Mouse (Mus musculus): ENCODE results near the gene Odam. TPM values are rescaled to one million over a fixed set of nuclear protein-coding genes. Genes with fewer than 3 reads are reported as not detected.

Gene Odam
- not detected in 2 replicates for polyA plus RNA-seq (2012)

DNA sequence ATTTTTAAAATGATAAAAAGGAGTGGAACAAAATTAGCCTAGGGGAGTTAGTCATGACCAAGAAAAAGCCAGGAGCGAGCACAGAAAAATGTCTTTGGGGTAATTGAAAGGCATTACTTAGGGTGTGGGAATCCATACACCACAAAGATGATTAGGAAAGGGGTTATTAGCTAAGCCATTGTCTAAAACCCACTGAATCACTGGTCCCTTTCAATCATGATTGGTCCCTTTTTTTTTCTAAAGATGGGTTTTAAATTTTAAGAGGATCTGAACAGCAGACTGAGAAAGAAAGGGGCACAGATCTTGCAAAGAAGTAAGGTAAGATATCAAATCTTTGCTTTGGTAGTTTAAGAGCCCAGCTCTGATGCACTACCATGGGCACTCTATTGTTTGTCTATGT is at the start of gene Odam:
TSS of gene Odam (plus strand) at position 301 of the 400 bp plus-strand sequence.
- Histone ChIP-seq H3K4me1 (ENCODE audit: control insufficient read depth) (no peaks in the 10 kb centered on the region), H3K4me3 (replicated peaks) (no peak within 1 kb of the TSS), H3K36me3 (ENCODE audit: control insufficient read depth) (no peaks in the 10 kb centered on the region), H3K27me3 (ENCODE audit: control insufficient read depth) (no peaks in the 10 kb centered on the region), H3K9me3 (ENCODE audit: control insufficient read depth, low read length) (no peaks in the 10 kb centered on the region)
- TF ChIP-seq TAL1 (IDR thresholded peaks at IDR 0.05; ENCODE audit: low read length), result no peak
- no peak for TF ChIP-seq GATA1 (IDR thresholded peaks at IDR 0.05; ENCODE audit: low read length)

DNA sequence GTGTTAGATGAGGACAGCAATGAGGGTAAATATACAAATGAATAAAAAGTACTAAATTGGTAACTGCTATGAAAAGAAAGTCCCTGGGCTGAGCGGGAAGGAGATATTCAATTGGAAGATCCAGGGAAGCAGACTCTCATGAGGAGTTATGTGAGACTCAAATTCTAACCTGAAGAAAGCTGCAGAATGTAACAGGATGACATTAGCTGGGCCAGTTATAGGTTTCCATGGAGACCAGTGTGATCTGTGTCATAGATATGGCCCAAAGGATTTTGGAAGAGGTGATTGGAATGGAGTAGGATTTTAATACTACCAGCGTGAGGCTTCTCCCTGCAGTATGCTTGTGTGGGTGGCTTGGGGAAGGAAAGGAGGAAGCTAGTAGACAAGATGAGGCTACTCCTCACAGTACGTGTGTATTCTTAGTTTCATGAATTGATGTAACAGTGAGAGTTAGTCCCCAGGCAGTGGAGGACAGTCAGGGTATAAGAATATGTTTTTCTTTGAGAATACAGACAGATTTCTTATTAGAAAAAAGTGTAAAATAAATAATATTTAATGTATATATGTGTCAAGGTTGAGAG is 29.6 kb upstream of the Odam start:
- H3K4me1 ChIP-seq (ENCODE audit: control insufficient read depth), result no peaks in the 10 kb centered on the region
- peaks cover 8% of the 10 kb centered on the region for H3K9me3 ChIP-seq (ENCODE audit: control insufficient read depth, low read length)
- no peak overlapping the region for H3K4me3 ChIP-seq (replicated peaks)
- H3K27me3 ChIP-seq (ENCODE audit: control insufficient read depth), result no peaks in the 10 kb centered on the region
- TF ChIP-seq GATA1 (IDR thresholded peaks at IDR 0.05; ENCODE audit: low read length) (no peak), TAL1 (IDR thresholded peaks at IDR 0.05; ENCODE audit: low read length) (no peak)
- H3K36me3 ChIP-seq (ENCODE audit: control insufficient read depth), result no peaks in the 10 kb centered on the region

DNA sequence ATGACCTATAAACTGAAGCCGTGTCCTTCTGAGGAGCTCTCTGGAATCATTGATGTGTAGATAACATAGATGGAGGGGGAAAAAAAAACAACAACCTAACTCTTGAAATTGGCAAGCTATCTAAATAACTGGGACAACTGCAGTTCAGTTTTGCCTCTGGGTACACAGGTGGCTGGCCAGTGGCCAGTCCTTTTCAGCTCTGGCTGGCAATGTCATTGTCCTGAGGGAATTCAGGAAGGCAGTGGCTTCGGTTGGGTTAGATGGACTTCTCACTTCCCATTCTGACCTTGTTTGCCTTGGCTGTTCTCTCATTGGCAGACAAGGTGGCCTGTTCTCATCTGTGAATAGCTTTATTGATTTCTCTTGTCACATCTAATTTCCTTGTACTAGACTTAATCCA is 14.7 kb upstream of the Odam start:
- TF ChIP-seq TAL1 (IDR thresholded peaks at IDR 0.05; ENCODE audit: low read length) (no peak), GATA1 (IDR thresholded peaks at IDR 0.05; ENCODE audit: low read length) (no peak)

DNA sequence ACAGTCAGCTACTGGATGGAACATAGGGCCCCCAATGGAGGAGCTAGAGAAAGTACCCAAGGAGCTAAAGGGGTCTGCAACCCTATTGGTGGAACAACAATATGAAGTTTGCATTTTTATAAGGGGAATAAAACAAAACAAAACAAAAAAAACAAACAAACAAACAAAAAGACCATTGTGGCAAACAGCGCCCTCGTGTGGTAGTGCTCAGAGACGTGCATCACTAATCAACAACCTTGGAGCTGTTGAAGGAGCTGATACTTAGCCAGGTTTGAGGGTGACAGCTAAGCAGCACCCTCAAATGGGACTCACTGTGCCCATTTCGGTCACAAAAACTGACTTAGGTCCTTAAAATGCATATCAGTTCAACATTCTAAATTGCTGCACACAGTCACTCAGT is 13.4 kb upstream of the Odam start:
- Histone ChIP-seq H3K9me3 (ENCODE audit: control insufficient read depth, low read length) (no peaks in the 10 kb centered on the region), H3K27me3 (ENCODE audit: control insufficient read depth) (no peaks in the 10 kb centered on the region), H3K4me1 (ENCODE audit: control insufficient read depth) (no peaks in the 10 kb centered on the region), H3K4me3 (replicated peaks) (no peak overlapping the region), H3K36me3 (ENCODE audit: control insufficient read depth) (no peaks in the 10 kb centered on the region)
- TF ChIP-seq GATA1 (IDR thresholded peaks at IDR 0.05; ENCODE audit: low read length) (no peak), TAL1 (IDR thresholded peaks at IDR 0.05; ENCODE audit: low read length) (no peak)

More for the DNA sequence above, 14.7 kb upstream of the Odam start:
- no peak overlapping the region for H3K4me3 ChIP-seq (replicated peaks)
- H3K27me3 ChIP-seq (ENCODE audit: control insufficient read depth), result no peaks in the 10 kb centered on the region
- no peaks in the 10 kb centered on the region for H3K36me3 ChIP-seq (ENCODE audit: control insufficient read depth)
- H3K9me3 ChIP-seq (ENCODE audit: control insufficient read depth, low read length), result no peaks in the 10 kb centered on the region
- no peaks in the 10 kb centered on the region for H3K4me1 ChIP-seq (ENCODE audit: control insufficient read depth)

DNA sequence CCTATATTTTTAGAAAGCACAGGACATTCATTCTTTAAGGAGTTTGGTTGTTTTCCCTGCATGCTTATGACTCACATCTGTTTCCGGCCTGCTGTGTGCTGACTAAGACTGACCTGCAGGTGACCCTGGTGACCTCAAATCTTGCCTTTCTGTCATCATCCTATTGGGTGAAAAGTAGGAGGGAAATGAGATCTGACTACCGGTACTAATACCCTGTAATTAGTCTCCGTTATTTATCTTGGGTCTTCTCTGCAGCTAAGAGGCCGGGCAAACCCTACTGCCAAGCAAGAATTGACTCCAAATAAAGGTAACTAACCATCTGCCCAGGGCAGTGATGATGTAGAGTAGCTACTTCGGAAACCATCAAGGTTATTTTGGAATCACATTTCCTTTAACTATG is 40.5 kb downstream of the Odam start, which contains the start of gene Csn3:
TSS of gene Csn3 (plus strand) at position 208 of the 400 bp plus-strand sequence.
- no peak within 1 kb of the TSS for H3K4me3 ChIP-seq (replicated peaks)
- H3K4me1 ChIP-seq (ENCODE audit: control insufficient read depth), result no peaks in the 10 kb centered on the region
- TF ChIP-seq GATA1 (IDR thresholded peaks at IDR 0.05; ENCODE audit: low read length) (no peak), TAL1 (IDR thresholded peaks at IDR 0.05; ENCODE audit: low read length) (no peak)
- H3K36me3 ChIP-seq (ENCODE audit: control insufficient read depth), result no peaks in the 10 kb centered on the region
- H3K9me3 ChIP-seq (ENCODE audit: control insufficient read depth, low read length), result no peaks in the 10 kb centered on the region
- no peaks in the 10 kb centered on the region for H3K27me3 ChIP-seq (ENCODE audit: control insufficient read depth)

DNA sequence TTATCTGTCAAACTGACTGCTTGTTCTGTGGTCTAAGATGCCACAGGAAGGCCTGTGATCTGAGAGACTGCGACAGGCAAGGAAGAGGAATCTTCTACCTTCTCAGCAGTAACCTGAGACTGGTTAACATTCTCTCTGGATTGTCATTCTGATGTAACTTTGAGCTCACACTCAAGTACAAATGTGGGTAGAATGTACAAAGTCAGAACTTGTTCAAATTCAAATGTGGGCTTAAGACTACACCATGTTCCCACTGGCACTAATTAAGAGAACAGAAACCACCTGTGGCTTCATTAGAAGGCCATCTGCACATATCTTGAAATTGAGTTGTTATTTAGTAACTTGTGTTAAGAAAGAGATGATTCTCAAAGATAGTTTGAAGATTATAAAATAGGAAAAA is 46.8 kb downstream of the Odam start:
- H3K36me3 ChIP-seq (ENCODE audit: control insufficient read depth), result no peaks in the 10 kb centered on the region
- TF ChIP-seq TAL1 (IDR thresholded peaks at IDR 0.05; ENCODE audit: low read length), result no peak
- no peak for TF ChIP-seq GATA1 (IDR thresholded peaks at IDR 0.05; ENCODE audit: low read length)
- H3K4me1 ChIP-seq (ENCODE audit: control insufficient read depth), result no peaks in the 10 kb centered on the region
- no peak overlapping the region for H3K4me3 ChIP-seq (replicated peaks)
- H3K9me3 ChIP-seq (ENCODE audit: control insufficient read depth, low read length), result no peaks in the 10 kb centered on the region
- H3K27me3 ChIP-seq (ENCODE audit: control insufficient read depth), result no peaks in the 10 kb centered on the region

DNA sequence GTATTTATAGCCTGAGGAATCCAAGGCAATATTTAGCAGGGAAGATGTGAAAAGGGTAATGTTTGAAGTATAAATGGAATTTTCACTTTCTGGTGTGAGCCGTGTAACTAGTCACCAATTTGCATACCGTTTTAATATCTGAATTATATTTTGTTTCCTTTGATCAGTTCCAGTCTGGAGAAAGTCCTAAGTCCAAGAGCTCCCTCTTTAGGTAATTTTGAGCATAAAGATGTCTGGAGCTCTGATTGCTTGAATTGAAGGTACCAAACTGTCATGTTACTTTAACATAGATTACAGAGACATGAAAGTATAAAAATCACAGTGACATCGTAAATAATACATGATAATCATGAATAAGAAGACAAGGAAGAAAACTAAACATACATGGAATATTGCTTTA is 55.9 kb downstream of the Odam start:
- H3K27me3 ChIP-seq (ENCODE audit: control insufficient read depth), result no peaks in the 10 kb centered on the region
- H3K9me3 ChIP-seq (ENCODE audit: control insufficient read depth, low read length), result no peaks in the 10 kb centered on the region
- no peaks in the 10 kb centered on the region for H3K4me1 ChIP-seq (ENCODE audit: control insufficient read depth)
- H3K36me3 ChIP-seq (ENCODE audit: control insufficient read depth), result no peaks in the 10 kb centered on the region
- TF ChIP-seq TAL1 (IDR thresholded peaks at IDR 0.05; ENCODE audit: low read length) (no peak), GATA1 (IDR thresholded peaks at IDR 0.05; ENCODE audit: low read length) (no peak)
- H3K4me3 ChIP-seq (replicated peaks), result no peak overlapping the region

DNA sequence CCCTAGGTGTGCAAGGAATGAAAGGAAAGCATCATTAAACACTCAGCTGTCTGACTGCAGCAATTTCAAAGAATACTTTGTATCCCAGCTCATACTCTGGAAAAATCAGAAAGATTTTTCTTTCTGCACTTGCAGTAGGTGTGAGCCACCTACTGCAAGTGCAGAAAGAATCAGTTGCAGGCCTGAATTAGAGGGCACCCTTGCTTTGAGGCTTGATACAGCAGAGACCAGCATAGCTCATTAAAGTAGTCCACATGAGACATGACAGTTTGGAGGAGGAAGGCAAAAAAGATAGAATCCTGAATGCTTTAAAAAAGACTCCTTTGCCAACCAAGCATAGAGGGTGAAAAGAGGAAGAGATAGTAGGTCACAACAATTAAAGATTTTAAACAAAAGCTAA is 57.7 kb downstream of the Odam start:
- Histone ChIP-seq H3K4me1 (ENCODE audit: control insufficient read depth) (no peaks in the 10 kb centered on the region), H3K9me3 (ENCODE audit: control insufficient read depth, low read length) (no peaks in the 10 kb centered on the region), H3K4me3 (replicated peaks) (no peak overlapping the region), H3K27me3 (ENCODE audit: control insufficient read depth) (no peaks in the 10 kb centered on the region), H3K36me3 (ENCODE audit: control insufficient read depth) (no peaks in the 10 kb centered on the region)
- TF ChIP-seq TAL1 (IDR thresholded peaks at IDR 0.05; ENCODE audit: low read length) (no peak), GATA1 (IDR thresholded peaks at IDR 0.05; ENCODE audit: low read length) (no peak)

Other genes starting within 250 kb of the Odam start
- 0.06 TPM in 1 of 2 replicates, not detected in the other for gene Csn1s1, start 218.8 kb upstream of the Odam start, polyA plus RNA-seq (2012)
- gene Csn2, start 185.4 kb upstream of the Odam start, polyA plus RNA-seq (2012), result not detected in 2 replicates
- gene Csn1s2a, start 110.5 kb upstream of the Odam start, polyA plus RNA-seq (2012), result not detected in 2 replicates
- not detected in 2 replicates for gene Csn1s2b, start 76.9 kb upstream of the Odam start, polyA plus RNA-seq (2012)
- gene Prr27, start 59.3 kb upstream of the Odam start, polyA plus RNA-seq (2012), result not detected in 2 replicates
- not detected in 2 replicates for gene Csn3, start 40.5 kb downstream of the Odam start, polyA plus RNA-seq (2012)
- gene 2310003L06Rik, start 84.4 kb downstream of the Odam start, polyA plus RNA-seq (2012), result not detected in 2 replicates
- not detected in 2 replicates for gene Gm28434, start 84.5 kb downstream of the Odam start, polyA plus RNA-seq (2012)
- gene Cabs1, start 94.4 kb downstream of the Odam start, polyA plus RNA-seq (2012), result not detected in 2 replicates
- gene Smr3a, start 117.5 kb downstream of the Odam start, polyA plus RNA-seq (2012), result not detected in 2 replicates
- not detected in 2 replicates for gene Smr2, start 201.5 kb downstream of the Odam start, polyA plus RNA-seq (2012)
- not detected in 2 replicates for gene Gm11116, start 226.5 kb downstream of the Odam start, polyA plus RNA-seq (2012)

Measured in erythroblast, embryonic 14.5 days (primary cell).